In genomic region chr3:122617613-122618340, GRCm38 (mm10) we compare ENCODE assay signal across 9 mouse cellular contexts. TPM values are rescaled to one million over a fixed set of nuclear protein-coding genes. Genes with fewer than 3 reads are reported as not detected.
A peak's percentile ranks its signal among the peaks of the same experiment; 100 is the strongest.
DNase-seq lines count a peak whose midpoint lies in the region; ATAC-seq and TF ChIP-seq lines count a peak whose summit lies in the region.
"Had no signal": no experiment of that assay in that cellular context is flagged by ENCODE, and none has a peak within 500 bp of the region (broad histone marks: within the 10 kb centered on the region; RNA-seq: fewer than 3 reads in every experiment).

No protein-coding gene starts in this region.

- peak overlapping the region; percentile 62 for H3K4me2 ChIP-seq in hindbrain, embryonic 15.5 days
- peak overlapping the region; percentile 68 for H3K4me2 ChIP-seq in midbrain, embryonic 16.5 days (ENCODE audit: low read length)

- TF ChIP-seq POLR2A in brain, embryonic 14.5 days (IDR thresholded peaks at IDR 0.05; ENCODE audit: borderline replicate concordance, extremely low read depth, insufficient read depth, insufficient read length, poor library complexity, severe bottlenecking): no peak

- H3K4me3 ChIP-seq in hindbrain, embryonic 15.5 days: peak overlapping the region; percentile 97
- H3K4me3 ChIP-seq in midbrain, embryonic 16.5 days (ENCODE audit: low read depth, low read length): peak overlapping the region; percentile 97

- H3K9ac ChIP-seq in hindbrain, embryonic 15.5 days: peak overlapping the region; percentile 98
- peak overlapping the region; percentile 100 for H3K9ac ChIP-seq in midbrain, embryonic 16.5 days (ENCODE audit: low read depth, low read length)

- peak; percentile 23 for DNase-seq in kidney, adult 9 months
- DNase-seq in kidney, postnatal 4 days: no peak
- peak; percentile 76 for DNase-seq in brain, embryonic 14.5 days (ENCODE audit: low read depth)
- DNase-seq in spleen, adult 18-20 months: no peak
- no peak for DNase-seq in thymus, postnatal 10 days (ENCODE audit: low spot score in 2 of 2)
- DNase-seq in spleen, adult 12 weeks (ENCODE audit: low spot score): no peak
- DNase-seq: gastrocnemius, postnatal 25 days had no signal

- TF ChIP-seq CTCF in brain, embryonic 14.5 days (IDR thresholded peaks at IDR 0.05; ENCODE audit: borderline replicate concordance, extremely low read depth, insufficient read depth, insufficient read length): peak; percentile 21; the same call in 1 of the 2 replicates

- H3K4me1 ChIP-seq in hindbrain, embryonic 15.5 days (replicated peaks): peaks cover 53% of the 10 kb centered on the region
- H3K4me1 ChIP-seq in midbrain, embryonic 16.5 days (ENCODE audit: control insufficient read depth, insufficient read depth, low read length): peaks cover 42% of the 10 kb centered on the region

- 32% methylated on average over 9 of the region's 9 CpGs for WGBS in hindbrain, embryonic 15.5 days
- 22% methylated on average over 9 of the region's 9 CpGs for WGBS in midbrain, embryonic 16.5 days

- H3K27me3 ChIP-seq in hindbrain, embryonic 15.5 days: no peaks in the 10 kb centered on the region
- H3K27me3 ChIP-seq in midbrain, embryonic 16.5 days (ENCODE audit: control insufficient read depth, insufficient read depth, low read depth, low read length): no peaks in the 10 kb centered on the region

- H3K27ac ChIP-seq in hindbrain, embryonic 15.5 days (replicated peaks): peak overlapping the region; percentile 100
- peak overlapping the region; percentile 100 for H3K27ac ChIP-seq in midbrain, embryonic 16.5 days (ENCODE audit: low read length)

- ATAC-seq in hindbrain, embryonic 15.5 days (ENCODE audit: low FRiP score, low read depth): no peak
- no peak for ATAC-seq in midbrain, embryonic 16.5 days

- H3K9me3 ChIP-seq in hindbrain, embryonic 15.5 days: no peaks in the 10 kb centered on the region
- H3K9me3 ChIP-seq in midbrain, embryonic 16.5 days (replicated peaks; ENCODE audit: control insufficient read depth, low read length, poor library complexity, severe bottlenecking): no peaks in the 10 kb centered on the region

- H3K36me3 ChIP-seq in hindbrain, embryonic 15.5 days: no peaks in the 10 kb centered on the region
- no peaks in the 10 kb centered on the region for H3K36me3 ChIP-seq in midbrain, embryonic 16.5 days (ENCODE audit: control insufficient read depth, insufficient read depth, low read length)

RNA-seq across cellular contexts. Expression of gene Fnbp1l, which starts 1.7 kb away (rescaled TPM):
- 292 and 358 TPM in 2 replicates for polyA plus RNA-seq in brain, embryonic 14.5 days (2012; rRNA removed)
- polyA plus RNA-seq in hindbrain, embryonic 15.5 days (2015; fragmentation: Nextera tagmentation; extraction: Ambion mirVana): 177 and 185 TPM in 2 replicates
- 257 and 294 TPM in 2 replicates for polyA plus RNA-seq in midbrain, embryonic 16.5 days (2015; fragmentation: Nextera tagmentation; extraction: Ambion mirVana)

Comparison
In these comparisons a context has a peak if more than half of its experiments do, and no peak if none do; other contexts are left out.
1. DNase-seq: peak in kidney, adult 9 months (single experiment) and brain, embryonic 14.5 days (single experiment); none in kidney, postnatal 4 days (0 of 2), spleen, adult 18-20 months (0 of 2), thymus, postnatal 10 days (0 of 2) and spleen, adult 12 weeks (single experiment).